Mouse (Mus musculus) naive thymus-derived CD4-positive, alpha-beta T cell, adult 5 months (primary cell): ENCODE measurements around the gene Syngr4. TPM values are rescaled to one million over a fixed set of nuclear protein-coding genes. Genes with fewer than 3 reads are reported as not detected.

Experiments
- polyA plus RNA-seq: library from polyadenylated mRNA; unstranded; fragments of 100-300 nt; shearing (Covaris generic); gene quantifications from one replicate; pipeline ENCODE4 v1.2.1, GENCODE M21; 2017

Gene Syngr4
- not detected for polyA plus RNA-seq

DNA sequence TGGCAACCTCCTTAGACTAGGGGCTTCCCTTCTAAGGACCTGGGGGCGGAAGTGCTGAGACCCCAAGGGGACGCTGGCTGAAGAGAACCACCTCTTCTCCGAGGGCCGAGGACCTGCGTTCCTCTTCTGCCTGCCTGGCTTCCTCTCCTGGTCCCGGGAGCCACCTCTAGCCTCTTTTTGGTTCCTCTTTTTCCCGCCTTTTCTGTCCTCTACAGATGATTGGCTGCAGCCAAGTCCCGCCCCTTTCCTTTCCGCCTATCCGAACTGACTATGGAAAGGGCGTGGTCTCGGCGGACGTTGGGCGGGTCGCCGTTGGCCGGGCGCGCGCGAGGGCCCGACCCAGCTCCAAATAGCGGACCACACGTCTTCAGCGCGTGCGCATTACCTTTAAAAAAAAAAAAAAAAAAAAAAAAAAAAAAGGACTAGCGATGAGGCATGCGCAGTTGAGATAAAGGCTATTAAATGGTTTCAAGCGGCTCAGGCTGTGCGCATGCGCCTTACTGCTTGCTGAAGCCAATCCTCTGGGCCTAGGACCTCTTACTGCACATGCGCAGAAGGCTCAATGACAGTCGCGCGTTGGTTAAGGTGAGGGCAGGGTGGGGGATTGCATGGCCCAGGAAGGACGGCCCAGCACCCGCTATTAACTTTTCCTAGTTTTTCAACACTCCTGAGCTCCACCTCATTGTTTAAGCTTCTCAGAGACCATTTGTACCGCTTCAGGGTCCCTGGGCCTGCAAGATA, at the start of gene Syngr4, which contains the start of gene Tmem143:
Gene Syngr4 (minus strand): TSS at position 198 of the 741 bp plus-strand sequence.
Gene Tmem143 (plus strand): TSS at position 425 of the 741 bp plus-strand sequence.

DNA sequence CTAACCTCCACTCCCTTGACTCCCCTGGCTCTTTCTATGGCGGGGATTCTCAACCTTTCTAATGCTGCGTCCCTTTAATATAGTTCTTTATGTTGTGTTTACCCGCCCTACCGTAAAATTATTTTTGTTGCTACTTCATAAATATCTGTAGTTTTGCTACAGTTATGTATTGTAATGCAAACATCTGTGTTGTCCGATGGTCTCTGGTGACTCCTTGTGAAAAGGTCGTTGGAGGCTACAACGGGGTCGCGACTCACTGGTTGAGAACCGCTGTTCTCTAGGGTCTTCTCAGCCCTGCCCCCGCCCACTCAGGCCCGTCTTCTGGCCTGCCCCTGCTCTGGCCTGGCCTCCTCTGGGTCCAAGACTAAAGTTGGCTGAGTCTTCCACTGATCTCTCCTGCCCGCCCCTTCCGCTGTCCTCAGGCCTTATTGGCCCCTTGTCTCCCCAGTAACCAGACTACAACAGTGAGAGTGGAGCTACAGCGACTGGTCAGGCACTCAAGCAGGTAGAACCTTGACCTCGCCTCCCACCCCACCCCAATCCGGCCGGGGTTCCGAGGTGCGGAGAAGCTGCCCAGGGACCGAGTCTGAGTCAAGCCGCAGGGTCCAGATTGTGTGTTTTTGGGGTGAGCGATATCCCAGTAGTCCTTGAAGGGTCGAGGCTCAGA, 27.4 kb upstream of the Syngr4 start, which contains the start of gene Ccdc114:
Gene Ccdc114 (plus strand): TSS at position 311 of the 667 bp plus-strand sequence.

DNA sequence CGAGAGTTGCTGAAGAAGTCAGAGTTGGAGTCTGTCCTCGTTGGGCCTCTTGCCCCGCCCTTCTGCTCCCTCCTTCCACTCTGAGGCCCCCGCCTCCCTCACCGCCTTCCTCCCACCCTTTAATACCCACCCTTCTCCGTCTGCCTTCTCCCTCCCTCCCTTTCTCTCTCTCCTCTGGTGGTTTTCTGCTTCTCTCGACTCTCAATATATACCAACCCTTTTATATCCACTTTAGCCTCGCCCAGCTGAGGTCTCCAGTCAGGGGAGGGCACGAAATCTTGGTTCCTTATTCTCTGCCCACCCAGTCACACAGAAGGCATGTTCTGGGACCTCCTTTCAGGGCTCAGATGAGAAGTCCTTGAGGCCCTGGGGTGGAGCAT, 24.7 kb upstream of the Syngr4 start, which contains the start of gene Emp3:
Gene Emp3 (minus strand): TSS at position 163 of the 380 bp plus-strand sequence.

DNA sequence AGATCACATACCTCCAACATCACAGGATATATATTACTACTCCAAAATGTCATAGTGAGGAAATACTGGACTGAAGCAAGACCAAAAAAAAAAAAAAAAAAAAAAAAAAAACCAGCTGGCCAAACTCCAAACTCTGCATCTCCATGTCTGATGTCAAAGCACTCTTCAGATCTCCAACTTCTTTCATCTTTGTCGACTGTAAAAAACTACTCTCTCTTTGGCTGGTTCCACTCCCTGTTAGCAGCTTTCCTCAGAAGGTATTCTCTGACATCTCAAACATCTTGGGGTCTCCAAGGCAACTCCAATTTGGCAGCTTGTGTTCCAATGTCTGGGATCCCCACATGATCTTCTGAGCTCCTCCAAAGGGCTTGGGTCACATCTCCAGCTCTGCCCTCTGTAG, 18.2 kb downstream of the Syngr4 start, which contains the start of gene Grin2d:
Gene Grin2d (minus strand): TSS at position 101 of the 400 bp plus-strand sequence.

DNA sequence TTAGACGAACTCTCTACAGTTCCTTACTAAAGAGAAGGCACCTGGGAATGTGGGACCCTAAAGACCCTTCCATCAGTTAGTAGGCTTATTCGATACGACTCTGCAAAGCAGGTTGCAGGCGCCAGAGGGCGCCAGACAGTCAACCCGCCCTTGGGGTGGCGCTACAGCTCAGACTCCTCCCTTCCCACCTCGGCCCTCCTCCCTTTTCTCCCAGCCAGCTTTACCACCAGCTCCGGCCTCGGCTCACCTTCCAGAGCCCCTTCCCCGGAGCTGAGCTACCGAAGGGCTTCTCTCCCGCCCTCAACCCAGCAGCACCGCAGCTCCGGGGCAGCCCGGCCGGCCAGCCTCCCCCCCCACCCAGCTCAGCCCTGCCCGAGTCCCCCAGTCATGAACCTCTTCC, 23.9 kb downstream of the Syngr4 start, which contains the start of gene Kdelr1:
Gene Kdelr1 (plus strand): TSS at position 149 of the 400 bp plus-strand sequence.

Other genes with a start within 250 kb of the Syngr4 start
- gene Fut2, start 230.3 kb downstream of the Syngr4 start, polyA plus RNA-seq: not detected
- gene Ntn5, start 212.7 kb downstream of the Syngr4 start, polyA plus RNA-seq: 0.26 TPM
- gene Sec1, start 202.3 kb downstream of the Syngr4 start, polyA plus RNA-seq: 0.16 TPM
- gene Car11, start 196.9 kb downstream of the Syngr4 start, polyA plus RNA-seq: 4.5 TPM
- 15.3 TPM for gene Dbp, start 191.6 kb downstream of the Syngr4 start, polyA plus RNA-seq
- gene Rpl18, start 181.3 kb downstream of the Syngr4 start, polyA plus RNA-seq: 1,856 TPM
- 19.2 TPM for gene Sphk2, start 178.7 kb downstream of the Syngr4 start, polyA plus RNA-seq
- 0.36 TPM for gene Fam83e, start 175.5 kb downstream of the Syngr4 start, polyA plus RNA-seq
- gene Spaca4, start 170.9 kb downstream of the Syngr4 start, polyA plus RNA-seq: not detected
- gene Lmtk3, start 113.0 kb downstream of the Syngr4 start, polyA plus RNA-seq: not detected
- gene Sult2b1, start 112.0 kb downstream of the Syngr4 start, polyA plus RNA-seq: 4.7 TPM
- 138 TPM for gene Cyth2, start 82.1 kb downstream of the Syngr4 start, polyA plus RNA-seq
- 0.17 TPM for gene Kcnj14, start 71.9 kb downstream of the Syngr4 start, polyA plus RNA-seq
- gene Grwd1, start 65.8 kb downstream of the Syngr4 start, polyA plus RNA-seq: 39.5 TPM
- 47.7 TPM for gene Kdelr1, start 23.9 kb downstream of the Syngr4 start, polyA plus RNA-seq
- 0.66 TPM for gene Grin2d, start 18.3 kb downstream of the Syngr4 start, polyA plus RNA-seq
- 3.1 TPM for gene Tmem143, start 227 bp upstream of the Syngr4 start, polyA plus RNA-seq
- gene Emp3, start 24.7 kb upstream of the Syngr4 start, polyA plus RNA-seq: 369 TPM
- 2.1 TPM for gene Ccdc114, start 27.4 kb upstream of the Syngr4 start, polyA plus RNA-seq
- gene Abcc6, start 133.6 kb upstream of the Syngr4 start, polyA plus RNA-seq: not detected
- gene Nomo1, start 137.0 kb upstream of the Syngr4 start, polyA plus RNA-seq: 32.6 TPM
- not detected for gene Kcnj11, start 204.1 kb upstream of the Syngr4 start, polyA plus RNA-seq